Mouse (Mus musculus) c-Kit-positive CD71-negative TER-119-negative erythroid progenitor cells, embryonic 14.5 days (primary cell): ENCODE data around the gene Bfsp2.

Source experiments
- DNase-seq: peaks from one replicate; pipeline ENCODE4 v3.0.0-alpha.2; 2013; ENCODE audit warnings: low read depth

The Bfsp2 gene

DNA sequence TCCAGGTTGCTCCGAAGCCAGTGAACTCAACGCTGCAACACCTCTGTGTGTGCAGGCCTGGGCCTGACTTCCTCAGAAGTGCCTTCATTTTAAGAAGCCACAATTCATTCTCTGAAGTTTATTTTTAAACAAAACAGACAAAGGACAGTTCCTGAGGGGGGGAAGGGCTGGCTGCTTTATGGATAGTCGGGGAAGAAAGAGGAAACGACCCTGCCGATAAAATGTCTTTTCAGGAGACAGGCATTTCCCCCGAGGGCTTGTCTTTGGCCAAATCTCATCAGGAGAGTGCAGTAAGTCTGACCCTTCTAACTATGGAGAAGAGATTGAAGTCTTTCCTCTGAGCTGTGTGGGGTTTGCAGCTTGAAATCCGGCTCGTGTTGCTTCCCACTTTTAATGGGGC is 5.4 kb upstream of the Bfsp2 start:
- DNase-seq: no peak

DNA sequence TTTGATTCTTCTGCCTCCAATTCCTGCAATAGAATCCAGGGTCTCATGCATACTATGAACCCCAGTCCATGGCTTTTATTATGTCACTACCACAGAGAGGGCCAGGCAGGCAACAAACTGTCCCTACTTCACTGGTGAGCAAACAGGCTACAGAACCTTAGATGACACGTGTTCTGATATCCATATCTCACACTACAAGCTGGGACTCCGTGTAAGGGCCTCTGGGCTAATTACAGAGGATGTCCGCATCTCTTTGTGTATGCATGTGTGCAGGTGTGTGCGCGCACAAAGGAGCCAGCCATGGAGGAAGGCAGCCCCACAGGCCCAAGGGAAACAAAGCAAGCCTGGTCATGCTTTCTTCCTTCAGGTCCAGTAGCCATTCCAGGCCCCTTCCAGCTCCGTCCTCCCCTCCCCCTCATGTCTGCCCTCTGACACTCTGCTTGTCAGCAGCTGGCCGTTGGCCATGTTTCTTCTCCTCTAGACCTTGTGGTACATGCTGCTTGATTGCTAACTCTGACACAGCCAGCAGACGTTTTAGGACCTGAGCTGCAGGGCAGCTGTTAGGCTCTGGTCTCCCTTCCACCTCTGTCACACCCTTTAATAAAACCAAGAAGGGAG is 492 bp upstream of the Bfsp2 start:
- no peak for DNase-seq

DNA sequence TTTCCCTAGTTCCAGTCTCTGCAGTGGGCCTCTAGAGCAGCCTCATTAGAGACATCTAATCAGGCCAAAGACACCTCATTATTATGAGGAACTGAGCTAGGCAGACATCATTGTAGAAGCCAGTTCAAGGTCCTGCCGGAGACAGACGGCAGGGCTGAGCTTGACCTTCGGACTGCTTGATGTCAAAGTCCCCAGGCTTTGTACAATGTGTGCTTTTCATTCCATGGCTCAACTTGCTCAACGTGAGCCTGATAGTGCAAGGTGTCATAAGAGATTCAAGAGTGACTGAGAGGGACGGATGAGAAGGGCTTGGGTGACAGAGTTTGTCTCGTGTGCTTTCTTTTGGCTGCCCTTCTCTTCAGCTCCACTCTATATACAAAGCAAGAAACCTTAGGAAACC is 4.8 kb downstream of the Bfsp2 start:
- no peak for DNase-seq

DNA sequence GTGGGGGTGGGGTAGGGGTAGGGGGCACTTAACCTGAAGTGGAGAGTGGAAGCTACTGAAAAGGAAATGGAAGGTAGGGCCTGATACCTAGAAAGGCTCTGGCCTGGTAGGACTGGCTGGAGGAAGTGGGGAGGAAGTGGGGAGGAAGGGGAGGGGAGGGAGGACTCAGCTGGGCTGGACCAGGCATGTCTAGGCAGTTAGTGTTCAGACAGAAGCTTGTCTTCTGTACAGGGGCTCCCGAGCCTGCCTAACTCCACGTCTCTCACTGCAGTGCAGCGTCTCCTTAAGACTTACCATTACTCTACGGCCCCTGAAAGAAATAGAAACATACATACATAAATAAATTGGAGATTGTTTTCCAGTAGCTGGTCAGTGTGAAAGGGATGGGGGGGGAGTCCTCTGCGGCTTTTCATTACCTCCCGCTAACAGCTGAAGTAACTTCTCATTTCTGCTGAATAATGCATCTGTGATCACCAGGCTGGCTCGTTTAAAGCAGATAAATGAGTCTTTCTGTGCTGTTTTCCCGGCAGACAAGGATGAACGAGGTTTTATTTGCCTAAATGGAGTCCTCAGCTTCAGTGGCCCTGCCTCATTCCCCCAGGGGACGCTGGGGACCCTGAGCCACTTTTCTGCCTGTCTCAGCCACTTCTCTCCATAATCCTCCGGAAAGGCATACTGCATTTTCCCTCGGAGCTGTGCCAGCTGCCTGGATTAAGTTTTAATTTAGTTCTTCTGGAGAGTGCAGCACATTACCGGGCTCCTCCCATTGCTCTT is 6.1 kb downstream of the Bfsp2 start:
- no peak for DNase-seq

DNA sequence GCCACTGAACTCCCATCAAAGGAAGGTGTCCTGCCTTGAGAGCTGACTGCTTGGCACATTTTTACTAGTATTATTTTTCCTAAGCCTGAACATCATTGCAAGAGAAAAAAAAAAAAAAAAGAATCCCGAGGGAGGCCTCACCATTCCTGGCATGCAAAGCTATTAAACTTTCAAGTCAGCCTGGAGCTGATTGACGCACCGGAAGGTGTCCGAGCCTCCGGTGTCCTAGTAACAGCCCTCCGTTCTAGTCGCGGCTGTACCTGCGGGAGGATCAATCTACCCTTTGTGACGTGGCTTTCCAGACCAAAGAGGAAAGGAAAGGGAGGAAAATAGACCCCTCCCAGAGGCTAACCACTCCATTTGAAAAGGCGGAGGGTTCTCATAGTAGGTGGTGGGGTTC is 8.4 kb downstream of the Bfsp2 start:
- DNase-seq: no peak

DNA sequence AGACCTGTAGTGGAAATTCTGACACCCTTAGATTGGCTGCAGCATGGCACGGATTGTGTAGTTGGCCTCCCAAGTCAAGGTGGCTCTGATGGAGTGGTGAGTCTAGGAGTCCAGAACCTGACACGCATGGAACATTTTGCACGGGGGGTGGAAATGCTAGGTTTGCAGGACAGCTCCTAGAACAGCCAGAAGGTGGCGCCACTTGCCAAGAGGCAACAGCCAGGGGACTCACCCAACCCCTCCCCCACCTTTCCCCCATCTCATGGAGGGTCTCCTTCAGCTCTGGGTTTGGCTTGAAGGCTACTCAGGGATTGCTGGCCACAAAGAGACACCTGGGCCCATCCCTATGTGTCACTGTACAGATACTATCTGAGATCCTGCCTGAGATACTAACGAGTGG is 10.7 kb downstream of the Bfsp2 start:
- no peak for DNase-seq

DNA sequence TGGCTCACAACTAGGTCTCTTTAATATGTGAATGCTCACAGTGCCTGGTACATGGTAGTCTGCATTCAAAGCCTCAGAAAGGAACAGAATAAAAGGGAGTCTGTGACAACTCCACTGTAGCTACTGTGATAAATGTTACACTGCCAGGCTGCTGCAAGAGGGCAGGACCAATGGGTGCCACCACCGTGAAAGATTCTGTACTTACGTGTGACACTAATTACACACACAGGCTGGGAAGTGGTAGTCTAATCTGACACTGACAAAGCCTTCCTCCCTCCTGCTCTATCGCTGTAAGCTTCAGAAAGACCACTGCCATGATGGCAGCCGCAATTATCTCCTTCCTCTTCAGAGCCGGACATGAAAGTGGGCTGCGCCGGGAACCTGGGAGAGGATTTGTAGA is 11.3 kb downstream of the Bfsp2 start:
- no peak for DNase-seq

DNA sequence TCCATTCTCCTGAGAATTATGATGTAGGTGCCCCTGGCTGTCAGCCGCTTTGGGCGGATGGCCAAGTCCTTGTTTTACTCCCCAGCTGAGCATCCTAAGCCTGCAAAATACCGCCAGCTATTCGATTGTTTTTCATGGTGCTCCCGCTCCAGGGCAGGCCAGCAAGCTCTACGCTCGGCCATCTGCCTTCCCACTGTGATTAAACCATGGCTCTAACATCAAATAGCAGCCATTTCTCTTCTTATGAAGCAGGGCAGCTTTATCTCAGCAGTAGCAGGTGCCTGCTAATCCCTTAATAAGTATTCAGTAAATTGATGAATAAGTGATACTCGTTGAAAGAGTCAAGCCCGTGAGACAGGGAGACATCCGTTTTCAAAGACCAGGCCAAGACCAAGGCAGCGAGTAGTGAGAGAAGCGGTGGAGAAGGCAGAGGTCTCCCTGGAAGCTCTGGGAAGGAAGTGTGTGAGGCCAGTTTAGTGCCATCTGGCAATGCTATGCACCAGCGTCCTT is 14.5 kb downstream of the Bfsp2 start:
- no peak for DNase-seq

DNA sequence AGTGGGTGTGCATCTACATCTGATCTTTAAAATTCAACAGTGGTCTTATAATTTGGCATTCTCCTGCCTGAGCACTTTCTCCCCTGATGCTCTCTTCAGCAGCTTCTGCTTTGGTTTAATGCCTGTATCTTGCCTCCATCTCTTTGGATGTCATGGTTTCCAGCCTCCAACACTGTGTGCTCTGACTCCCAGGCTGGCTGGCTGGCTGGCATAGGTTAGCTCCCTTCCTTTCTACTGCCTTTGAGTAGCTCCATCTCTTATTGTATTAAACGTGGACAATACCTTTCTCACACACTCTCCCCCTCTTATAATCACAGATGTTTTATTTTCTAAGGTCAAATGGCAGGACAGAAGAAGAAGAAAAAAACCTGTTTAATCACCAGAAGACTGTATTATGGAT is 14.9 kb downstream of the Bfsp2 start:
- no peak for DNase-seq

DNA sequence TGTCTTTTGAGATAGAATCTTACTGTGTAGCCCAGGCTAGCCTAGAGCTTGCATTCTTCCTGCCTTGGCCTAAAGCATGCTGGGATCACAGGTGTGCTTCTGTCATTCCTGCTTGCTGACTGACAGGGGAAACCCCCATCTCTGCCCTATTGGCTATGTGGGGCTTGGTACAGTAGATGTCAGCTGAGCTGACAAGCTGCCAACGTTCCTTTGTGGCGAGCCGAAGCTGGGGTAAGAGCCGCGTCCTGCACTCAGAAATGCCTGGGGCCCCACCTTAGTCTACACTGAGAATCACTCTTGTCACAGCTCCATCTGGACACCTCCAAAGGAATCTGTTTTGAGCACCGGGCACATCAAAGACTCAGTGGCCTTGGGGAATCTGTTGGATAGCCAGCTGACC is 16.4 kb downstream of the Bfsp2 start:
- DNase-seq: no peak

DNA sequence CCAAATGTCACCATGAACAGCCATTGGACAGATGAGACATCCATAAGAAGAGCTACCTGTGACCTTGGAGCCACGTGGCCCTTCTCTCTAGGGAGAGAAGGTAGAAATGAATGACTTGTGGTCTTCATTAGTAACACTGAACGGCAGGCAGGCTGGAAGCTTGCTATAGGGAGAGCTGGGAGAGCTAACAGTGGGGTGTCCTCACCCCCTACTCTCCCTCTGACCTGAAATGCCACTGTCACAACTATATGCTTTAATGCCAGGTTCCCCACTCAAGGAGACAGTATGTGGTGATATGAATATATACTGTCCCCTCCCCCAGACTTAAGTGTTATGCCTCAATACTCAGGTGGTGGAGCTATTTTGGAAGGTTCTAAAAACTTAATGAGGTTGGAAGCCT is 20.4 kb downstream of the Bfsp2 start:
- no peak for DNase-seq

DNA sequence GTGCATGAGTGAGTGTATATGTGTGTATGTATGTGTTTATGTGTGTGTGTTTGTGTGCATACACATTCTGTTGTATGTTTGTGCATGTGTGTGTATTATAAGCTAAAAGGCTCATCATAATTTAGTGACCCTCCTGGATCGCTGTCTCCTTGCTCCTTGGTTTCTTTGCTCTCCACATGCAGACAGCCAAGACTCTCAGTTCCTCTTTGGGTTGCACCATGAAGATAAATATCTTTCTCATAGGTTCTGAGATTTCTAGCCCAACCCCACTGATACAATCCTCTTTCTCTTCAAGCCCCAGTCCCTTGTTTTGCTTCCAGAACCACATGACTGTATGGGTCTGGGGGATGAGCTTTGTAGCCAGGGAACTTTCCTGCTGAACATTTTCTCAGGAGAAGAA is 20.9 kb downstream of the Bfsp2 start:
- DNase-seq: no peak

DNA sequence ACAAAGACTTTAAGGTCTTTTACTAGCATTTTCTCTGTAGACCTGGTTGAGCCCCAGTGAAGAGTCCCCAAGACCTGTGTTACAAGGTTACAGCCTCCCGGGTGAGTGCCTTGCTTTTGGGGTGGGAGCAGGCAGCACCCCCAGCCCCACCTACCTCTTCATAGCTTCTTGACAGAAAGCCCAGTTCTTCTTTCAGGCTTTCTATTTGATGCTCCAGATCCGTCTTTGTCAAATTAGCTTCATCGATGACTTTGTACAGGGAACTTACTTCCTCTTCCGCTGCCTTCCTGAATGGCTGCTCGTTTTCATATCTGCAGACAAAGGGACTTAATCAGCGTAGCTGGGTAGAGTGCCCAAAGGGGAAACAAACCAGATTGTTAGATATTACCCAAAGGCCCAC is 30.6 kb downstream of the Bfsp2 start:
- no peak for DNase-seq

DNA sequence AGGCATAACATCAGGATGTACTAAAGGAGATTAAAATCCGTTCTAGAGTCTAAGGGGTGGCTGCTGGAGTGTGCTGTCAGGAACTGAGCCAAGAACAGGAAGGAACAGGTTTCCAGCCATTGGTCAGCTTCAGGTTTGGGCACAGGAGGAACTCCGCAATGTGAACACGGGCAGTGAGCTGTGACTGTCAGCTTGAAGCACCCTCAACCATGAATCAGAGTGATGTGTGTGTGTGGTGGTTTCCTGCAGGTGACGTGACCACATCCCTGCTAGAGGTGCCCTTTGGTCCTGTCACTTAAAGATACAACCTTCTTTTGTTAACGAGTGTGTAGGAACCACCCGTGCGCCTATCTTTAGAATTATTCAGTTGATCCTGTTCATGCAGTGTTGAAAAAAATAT is 31.1 kb downstream of the Bfsp2 start:
- no peak for DNase-seq

DNA sequence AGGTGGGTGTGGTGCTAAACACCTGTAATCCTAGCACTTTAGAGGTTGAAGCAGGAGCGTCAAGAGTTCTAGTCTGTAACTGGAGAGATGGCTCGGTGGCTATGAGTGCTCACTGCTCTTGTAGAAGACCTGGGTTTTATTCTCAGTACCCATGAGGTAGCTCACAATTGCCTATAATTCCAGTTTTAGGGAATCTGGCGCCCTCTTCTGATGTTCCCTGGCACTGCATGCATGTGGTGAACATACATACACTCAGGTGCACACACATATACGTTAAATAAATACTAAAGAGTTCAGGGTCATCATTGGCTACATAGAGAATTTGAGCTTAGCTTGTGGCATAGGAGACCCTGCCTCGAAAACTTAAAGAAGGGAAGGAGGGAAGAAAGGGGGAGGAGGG is 35.6 kb downstream of the Bfsp2 start:
- no peak for DNase-seq

DNA sequence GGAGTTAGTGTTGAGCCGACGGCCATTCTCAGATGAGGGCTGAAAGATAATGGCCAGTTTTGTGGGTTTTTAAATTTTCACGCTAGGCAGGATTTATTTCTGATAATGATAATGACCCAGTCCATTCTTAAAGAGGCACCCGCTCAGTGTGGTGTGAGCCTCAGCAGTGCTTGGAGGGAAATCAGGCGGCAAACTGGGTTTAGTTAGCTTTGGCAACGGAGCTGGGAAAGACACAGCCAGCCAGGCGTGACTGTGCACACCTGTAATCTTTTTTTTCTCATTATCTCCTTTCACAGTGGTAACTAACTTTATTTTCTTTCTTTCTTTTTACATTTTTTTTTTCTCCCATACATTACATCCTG is 36.4 kb downstream of the Bfsp2 start:
- no peak for DNase-seq

DNA sequence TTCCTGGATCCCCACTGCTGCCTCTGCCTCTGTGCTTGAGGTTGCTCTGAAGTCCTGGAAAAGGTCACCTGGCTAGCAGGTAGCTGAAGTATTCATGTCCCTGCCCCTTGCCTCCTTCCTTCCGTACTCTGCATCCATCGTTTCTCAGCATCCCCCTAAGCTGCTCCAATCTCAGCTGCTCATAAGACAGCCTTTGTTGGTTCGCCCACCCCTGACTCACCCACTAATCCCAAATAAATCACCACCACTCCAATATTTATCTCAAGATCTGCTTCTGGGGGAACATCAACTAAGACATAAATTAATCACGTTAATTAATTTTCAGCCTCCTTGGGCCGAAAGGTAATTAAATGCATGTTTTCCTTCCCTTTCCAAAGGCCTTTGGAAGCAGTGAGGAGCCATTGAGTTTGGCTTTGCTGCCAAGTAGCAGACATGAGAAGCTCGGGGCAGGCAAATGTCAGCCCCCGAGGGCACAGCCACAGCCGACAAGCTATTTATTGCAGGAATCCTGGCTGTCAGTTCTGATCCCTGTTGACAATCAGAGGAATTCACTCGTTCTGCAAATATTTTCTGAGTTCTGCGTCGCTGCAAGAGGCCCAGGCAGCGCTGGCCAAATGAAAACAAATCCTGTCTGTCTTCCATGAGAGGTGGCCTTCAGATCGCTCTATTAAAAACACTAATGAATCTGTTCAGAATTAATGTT is 36.9 kb downstream of the Bfsp2 start:
- no peak for DNase-seq

DNA sequence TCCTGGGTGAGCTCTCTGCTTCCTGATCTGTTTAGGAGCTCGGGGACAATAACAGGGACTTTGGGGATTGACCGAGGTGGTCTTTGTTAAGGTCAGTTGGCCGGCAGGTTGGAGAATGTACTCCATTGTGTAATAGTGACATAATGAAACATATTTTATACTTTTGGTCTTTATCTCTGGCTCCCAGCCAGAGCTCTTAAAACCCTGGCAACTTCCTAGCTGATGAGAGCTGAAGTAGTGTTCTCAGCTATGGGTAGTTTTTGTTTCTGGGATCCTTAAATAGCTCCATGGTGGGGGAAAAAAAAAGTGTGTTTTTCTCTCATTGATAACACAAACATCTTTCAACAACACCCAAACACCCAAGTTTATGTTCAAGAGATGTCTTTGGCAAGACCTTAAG is 39.6 kb downstream of the Bfsp2 start:
- no peak for DNase-seq

DNA sequence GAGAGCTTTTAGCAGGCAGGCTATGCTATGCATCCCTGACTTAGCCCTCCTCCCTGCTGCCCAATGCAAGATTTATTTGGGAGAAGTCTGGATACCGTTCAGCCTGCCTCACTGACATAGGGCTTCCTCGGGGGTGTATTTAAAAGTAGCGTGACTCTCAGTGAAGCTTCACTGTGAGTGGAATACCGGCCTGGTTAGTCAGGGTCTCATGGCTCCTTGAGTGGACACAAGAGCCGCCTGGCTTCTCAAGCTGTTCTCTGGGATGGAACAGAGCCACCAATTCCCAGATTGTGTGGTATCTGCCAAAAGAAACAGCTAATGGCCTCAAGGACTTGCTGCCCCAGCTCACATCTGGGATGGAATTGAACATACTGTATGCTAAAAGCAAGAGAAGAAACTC is 43.1 kb downstream of the Bfsp2 start:
- DNase-seq: no peak

DNA sequence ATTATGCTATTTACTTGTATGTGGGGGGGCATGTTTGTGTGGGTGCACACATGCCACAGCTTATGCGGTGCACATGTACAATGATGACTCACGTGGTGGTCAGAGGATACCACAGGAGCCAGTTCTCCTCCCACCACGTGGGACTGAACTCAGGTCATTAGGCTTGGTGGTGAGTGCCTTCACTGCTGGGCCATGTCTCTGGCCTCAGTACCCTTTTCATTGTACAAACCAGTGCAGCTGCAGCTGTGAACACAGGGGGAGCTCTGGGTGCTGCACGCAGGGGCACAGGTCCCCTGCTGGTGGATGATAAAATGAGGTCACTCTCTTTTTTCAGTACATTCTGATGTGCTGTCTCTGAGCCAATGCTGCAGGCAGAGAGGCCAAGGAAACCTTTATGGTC is 46.1 kb downstream of the Bfsp2 start:
- DNase-seq: peak; percentile 50

DNA sequence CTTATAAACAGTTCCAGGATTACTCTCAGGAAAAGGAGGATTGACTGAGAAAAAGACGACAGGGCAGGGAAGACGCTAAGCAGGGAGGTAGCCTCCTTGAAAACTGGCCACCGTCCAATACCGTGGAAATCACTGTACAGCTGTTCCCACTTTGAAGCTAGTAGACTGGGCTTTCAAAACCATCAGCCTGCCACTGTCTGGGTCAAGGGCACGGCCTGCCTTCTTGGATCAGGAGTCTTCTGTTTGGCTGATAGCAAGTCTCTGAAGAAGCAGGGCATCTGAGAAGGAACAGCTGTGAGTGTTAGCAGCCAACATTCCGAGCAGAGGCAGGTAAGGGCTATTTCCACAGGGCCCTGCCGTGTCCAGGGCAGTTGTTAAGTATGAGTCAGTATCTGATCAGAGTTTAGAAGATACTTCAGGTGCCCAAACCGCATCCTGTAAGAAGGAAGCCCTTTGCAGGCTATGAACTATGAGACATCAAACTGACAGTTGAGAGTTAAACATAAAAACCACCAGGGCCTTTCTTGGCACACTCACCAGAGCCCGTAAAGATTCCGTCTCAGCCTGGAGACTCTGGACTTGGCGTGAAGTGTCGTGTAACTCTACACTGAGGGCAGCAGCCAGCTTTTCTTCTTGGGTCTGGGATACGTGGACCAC is 48.0 kb downstream of the Bfsp2 start:
- no peak for DNase-seq

DNA sequence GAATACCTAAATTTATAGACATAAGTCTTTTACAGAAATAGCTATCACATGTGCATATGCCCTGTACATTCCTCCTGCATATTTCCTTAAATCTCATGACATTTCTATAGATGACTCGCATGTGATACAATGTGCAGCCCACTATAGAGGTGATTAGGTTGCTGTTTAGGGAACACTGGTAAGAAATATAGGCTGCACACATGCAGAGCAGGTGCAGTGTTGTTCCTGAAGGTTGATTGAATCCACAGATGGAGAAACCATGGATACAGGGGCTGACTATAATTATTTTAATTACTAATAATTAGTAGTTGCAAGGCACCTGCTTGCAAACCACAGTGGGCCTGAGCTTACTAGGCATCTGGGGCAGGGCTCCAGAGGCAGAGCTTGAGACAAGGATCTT is 48.5 kb downstream of the Bfsp2 start:
- no peak for DNase-seq
